Mouse (Mus musculus) embryo, embryonic 9.5 days (tissue): ENCODE measurements at regions not wholly inside any gene's neighbourhood (a gene's known extent, or its start where the extent isn't known, plus 50 kb on each side); places are given as distances from the start of the nearest gene placed in this dataset.
A peak's percentile ranks its signal among the peaks of the same experiment; 100 is the strongest.
"Not testable (repeated sequence)": the region's sequence is repeated elsewhere in the genome, so short reads cannot be mapped to it uniquely, and the experiment has no call there.

Source experiments
- DNase-seq: peaks from one replicate; pipeline ENCODE4 v3.0.0-alpha.2; 2017; ENCODE audit errors: extremely low spot score

GRCm38 (mm10) chr14:17057355-17057754 is 238.4 kb upstream of the Rarb start:
- no peak for DNase-seq

GRCm38 (mm10) chr14:17055741-17056140 is 236.8 kb upstream of the Rarb start:
- no peak for DNase-seq

- DNase-seq: no peak
Measured at GRCm38 (mm10) chr14:17054381-17054780, 235.4 kb upstream of the Rarb start.

DNA sequence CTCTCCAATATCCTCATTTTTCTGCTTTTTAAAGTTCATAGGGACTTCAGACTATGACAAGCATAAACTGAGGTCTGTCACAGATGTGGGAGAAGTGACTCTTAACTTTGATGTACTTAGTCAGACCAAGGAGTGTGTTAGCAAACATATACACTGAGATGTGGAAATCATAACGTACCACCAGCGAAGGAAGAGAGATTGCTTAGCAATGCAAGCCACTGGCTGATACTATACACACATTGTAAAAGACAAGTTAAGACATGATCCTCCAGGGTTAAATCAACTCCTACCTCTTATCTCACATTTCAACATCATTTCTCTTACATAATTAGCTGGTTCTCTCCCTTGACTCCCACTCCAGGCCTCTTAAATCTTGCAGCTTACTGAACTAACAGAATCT is 227.9 kb upstream of the Rarb start:
- no peak for DNase-seq

DNA sequence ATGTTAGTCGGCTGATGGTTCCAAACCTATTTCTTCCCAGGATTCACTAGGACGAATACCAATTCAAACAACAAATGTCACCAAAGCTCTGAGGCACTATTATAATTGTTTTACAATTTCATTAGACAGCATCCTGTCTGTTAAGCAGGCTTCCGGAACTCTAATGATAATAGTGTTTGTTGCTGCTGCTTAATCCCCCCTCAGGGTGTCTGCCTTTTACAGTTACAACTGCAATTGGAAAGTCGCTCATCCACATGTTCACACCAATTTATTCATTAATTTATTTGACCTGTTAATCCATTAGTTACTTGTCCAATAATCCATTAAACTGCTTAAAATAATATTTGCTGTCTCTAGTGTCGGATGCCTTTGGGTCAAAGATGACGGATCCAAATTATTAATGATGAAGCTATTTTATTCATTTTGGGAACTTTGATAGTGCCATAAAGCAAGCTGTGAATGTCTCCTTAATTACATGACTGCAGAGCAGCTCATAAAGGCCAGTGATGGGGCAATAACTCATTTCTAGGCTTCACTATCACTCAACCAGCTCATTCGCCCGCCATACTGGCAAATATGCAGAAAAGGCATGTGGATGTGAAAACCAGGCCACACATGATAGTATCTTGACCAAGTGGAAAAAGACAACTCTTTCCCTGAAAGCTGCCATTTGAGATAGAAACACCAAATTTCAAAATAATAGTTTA is 226.6 kb upstream of the Rarb start:
- DNase-seq: no peak

DNA sequence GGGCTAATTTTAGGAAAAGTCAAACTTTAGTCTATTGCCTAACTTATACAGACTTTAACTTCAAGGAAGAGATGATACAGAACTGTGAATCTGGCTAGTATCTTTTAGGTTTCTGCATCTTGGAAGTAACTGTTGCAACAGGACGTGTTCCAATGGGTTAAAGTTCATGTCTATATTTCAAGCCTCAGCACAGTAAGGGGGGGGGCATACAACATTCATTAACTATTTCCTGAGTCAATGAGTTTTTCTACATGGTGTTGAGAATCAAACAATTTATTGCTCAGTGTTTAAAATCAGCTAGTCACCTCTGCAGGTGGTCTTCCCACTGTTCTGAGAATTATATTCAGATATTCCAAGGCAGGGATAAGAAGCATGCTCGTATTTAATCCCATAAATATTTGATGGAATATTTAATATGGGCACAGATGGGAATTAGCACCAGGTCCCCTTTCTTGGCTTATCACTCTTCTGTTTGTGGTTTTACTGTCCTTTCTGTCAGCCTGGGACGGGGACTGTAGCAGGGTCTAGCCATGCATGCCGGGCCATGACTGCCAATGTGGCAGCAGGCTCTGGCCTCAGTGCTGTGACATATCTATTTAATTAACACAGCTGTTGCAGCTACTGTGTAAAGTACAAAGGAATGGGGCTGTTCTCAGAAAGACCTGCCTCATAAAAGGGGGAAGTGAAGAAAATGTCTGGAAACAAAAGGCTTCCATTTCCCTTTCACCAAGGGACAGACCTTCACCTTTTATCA is 201.8 kb upstream of the Rarb start:
- no peak for DNase-seq

DNA sequence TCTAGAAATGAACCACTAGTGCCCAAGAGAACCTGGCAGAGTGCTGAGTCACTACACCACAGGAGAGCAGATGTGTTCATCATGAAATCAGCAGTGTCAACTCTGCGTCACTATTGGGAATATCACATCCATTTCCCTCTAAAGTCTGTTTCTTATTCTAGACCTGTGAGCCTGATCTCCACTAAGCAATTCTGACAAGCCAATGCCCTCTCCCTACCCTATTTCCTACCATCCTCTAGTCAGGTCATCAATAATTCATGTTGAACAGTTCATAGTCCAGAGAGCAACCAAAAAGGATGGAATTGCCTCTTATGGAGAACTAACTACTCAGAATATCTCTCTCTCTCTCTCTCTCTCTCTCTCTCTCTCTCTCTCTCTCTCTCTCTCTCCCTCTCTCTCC is 194.0 kb upstream of the Rarb start:
- no peak for DNase-seq

DNA sequence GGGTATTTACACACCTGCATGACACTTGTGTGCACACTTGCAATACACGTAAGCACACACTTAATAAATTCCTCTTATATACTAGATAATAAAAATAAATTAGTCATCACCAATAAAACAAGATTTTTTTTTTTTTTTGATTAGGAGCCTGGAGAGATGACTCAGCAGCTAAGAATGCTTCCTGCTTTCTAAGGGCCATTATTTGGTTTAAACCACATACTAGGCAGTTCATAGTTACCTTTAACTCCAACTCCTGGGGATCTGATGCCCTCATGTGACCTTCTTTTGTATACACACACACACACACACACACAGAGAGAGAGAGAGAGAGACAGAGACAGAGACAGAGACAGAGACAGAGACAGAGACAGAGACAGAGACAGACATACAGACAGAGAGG is 193.2 kb upstream of the Rarb start:
- no peak for DNase-seq

DNA sequence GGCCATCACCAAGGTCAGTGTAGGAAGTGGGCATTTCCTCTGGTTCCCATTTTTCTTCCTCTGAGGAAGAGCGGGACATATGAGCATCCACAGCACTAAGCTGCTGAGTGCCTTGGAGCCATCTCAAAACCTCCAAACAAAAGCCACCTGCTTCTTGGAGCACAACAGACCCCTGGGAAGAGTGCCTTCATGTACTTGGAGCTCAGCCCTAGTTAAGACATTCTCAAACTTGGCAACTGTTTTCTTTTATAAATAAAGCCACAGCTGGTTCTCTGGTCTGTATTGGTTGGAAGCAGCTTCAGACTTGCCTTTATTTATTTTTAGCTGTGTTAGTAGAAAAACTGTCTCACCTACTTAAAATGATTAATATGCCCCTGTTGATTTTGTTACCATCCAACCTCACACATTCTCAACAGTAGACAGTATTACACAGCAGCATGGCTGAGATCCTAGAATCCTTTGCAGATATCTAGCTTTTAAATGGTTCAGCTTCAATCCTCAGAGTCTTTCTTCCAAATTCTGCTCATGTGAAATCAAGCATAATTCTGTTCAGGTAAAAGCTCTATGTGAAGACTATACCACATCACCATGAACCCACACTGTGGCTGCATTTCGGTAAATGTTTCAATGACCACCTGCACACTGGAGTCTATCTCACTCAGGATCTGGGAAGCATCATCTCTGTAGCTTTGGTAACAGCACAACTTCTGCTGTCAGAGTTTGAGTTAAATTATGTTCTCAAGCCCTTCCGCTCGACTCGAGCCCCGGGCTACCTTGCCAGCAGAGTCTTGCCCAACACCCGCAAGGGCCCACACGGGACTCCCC is 186.4 kb upstream of the Rarb start:
- DNase-seq: no peak

DNA sequence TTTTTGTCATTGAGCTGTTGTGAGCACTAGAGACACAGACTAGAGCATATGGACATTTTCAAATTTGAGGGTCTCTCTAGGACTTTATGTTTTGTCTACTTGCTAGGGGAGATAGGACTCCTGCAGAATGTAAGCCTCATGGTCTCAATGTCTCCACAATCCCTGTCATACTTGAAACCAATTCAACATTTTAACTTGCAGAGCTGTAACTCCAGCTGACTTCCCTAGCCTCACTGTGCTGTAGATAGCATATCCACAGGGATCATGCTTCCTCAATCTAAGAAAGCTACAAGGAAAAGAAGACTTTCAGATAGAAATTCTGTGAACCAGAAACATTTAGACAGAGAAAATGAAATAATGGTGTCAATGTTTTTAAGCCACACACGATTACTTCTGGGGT is 185.8 kb upstream of the Rarb start:
- DNase-seq: no peak

DNA sequence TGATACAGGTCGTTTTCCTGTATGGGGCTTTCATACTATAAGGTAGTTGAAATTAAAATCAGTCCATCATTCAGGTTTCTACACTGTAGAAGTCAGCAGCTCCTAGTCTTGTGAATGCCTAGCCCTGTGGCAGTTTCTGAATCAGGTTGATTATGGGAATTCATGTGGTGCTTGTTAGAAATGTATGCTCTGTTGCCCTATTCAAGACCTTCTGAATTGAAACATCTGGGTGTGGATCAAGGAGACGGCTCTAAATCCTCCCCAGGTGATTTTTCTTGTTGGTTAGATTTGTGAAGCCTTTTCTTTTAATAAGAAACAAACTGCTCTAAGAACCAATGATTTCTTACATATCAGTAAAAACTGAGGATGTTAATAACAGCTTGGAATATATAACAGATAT is 177.8 kb upstream of the Rarb start:
- no peak for DNase-seq

GRCm38 (mm10) chr14:16970911-16971310 is 152.0 kb upstream of the Rarb start:
- DNase-seq: not testable (repeated sequence)

- DNase-seq: peak; percentile 39
Measured at GRCm38 (mm10) chr14:16964717-16965391, 145.9 kb upstream of the Rarb start.

DNA sequence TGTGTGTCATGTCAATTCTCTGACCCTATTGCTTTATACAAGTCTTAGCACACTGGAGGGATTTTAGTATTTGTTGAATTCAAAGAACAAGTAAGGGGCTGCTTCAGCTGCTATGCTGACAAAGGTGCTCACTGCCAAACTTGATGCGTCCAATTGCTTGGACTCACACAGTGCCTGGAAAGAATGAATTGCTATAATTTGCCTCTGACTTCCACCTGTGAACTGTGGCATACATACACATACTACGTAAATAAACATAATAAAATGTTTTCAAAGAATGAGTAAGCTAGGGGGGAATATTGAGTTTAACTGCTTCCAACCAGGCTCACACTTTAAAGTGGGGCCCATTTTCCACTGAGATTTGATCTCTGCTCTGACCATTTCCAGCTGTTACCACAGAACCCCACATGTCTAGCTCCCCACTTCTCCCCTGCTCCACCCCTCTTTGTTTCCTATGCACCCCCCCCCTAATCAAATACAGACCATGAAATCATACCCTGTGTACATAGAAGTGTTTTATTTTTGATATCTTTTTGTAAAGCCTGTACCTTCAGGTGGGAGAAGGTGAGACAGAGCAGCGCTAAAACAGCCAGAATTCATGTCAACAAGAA is 143.4 kb upstream of the Rarb start:
- DNase-seq: no peak

DNA sequence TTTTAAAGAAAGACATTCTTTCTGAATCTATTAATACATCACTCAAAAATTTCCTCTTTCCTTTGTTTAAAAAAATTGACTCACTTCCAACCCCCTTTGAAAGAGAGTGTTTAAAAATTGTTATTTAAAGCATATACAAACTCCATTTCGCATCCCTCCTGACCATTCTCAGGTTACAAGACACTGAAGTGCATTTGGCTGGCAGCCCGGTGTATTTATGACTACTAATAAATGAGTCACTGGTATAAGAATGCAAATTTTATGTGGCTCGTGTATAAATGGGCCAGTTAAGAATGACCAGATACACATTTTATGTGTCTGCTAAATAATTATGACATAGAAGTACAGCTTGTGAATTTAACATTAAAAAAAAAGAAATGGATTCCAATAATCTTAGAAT is 138.8 kb upstream of the Rarb start:
- DNase-seq: no peak

DNA sequence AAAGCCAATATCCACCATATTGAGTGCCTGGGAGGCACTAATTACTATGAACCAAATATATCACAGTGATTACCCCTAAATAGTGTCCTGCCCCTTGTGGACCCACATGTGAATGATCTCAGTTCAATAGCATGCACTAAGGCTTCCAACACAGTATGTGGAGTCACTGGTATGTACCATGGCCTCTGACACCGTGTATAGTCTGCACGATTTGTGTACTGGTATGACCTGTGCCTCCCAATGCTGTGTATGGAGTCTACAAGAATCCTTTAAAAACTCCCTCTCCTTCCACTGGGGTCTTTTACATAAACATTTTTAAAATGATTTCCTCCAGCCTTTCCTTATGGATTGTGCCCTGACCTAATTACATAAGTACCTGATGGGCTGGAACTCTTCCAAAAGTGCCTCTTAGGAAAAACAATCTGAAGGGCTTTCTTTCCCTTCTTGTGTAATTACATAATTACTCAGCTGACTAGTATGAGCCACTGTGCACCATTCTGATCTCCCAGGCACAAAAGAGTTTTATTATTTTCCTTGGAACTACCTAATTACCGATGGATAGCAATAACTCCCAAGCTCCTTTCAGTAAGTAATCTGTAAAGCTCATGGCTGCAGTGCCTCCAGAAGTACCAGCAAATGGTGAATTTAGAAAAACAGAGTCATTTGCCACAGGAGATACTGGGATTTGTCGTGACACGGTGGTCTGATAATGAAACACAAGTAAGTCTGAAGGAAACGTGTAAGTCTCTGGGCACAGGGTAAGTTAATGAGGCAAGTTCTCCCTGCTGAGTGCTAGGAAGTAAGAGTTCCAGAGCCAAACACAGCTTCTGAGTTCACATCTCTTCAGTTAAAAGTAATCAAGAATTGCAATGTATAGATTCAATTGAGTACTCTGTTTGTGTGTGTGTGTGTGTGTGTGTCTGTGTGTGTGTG is 135.8 kb upstream of the Rarb start:
- DNase-seq: no peak

GRCm38 (mm10) chr14:16948736-16949135 is 129.8 kb upstream of the Rarb start:
- no peak for DNase-seq

DNA sequence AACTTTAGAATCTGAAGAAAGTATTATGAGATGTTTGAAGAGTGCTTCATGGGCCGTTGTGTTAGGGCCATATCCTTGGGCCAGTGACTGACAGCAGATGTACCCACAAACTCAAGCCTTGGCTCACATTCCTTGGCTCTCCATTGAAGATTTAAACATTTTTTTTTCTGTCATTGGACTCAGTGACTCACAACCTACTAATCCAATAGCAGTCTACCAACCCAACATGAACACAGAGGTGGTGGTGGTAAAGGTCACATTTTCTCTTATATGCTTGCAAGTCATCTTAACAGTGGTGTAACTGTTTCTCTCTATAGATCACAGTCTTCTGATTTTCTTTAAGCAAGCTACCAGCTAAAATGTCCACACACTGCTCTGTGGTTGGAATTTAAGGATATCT is 125.5 kb upstream of the Rarb start:
- DNase-seq: no peak

DNA sequence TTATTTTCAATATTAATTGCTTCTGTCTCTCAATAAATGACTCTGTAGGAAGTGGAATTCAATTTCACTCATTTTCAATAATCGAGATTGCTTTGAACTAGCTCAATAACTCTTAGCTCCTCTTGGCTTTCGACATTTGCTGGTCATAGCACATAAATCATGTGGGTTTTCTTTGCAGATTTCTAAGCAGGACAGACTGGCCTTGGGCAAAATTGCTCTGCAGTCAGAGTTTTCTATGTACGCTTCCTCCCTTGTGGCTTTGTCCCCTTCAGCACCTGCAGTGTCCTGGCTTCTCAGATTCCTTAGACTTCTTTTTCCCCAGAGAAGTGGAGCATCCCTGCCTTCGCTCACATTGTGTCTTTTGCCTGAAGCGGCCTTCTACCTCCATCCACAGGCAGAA is 124.6 kb upstream of the Rarb start:
- no peak for DNase-seq

DNA sequence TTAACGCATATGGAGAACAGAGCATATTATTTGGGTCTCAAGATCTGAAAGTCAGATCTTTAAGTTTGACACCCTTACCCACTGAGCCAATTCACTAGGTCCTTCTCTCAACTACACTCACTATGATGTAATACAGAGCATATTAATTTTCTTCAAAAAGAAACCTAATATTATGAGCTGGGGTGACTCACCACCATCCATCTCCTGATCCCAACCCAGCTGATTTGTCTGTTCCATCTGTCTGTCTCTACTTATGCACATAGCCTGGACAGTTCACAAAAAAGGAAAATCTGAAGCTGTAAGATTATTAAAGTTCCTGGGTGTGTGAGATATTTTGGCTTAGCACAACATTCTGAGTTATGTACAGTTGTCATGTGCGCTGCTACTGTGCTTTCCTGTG is 108.2 kb upstream of the Rarb start:
- no peak for DNase-seq
